Mouse (Mus musculus) gastrocnemius, postnatal 36 days (tissue): ENCODE data around the gene Irs3. TPM values are rescaled to one million over a fixed set of nuclear protein-coding genes. Genes with fewer than 3 reads are reported as not detected.

Source experiments
- DNase-seq, 2 experiments: peaks; one replicate each; pipeline ENCODE4 v3.0.0; 2022
- intact Hi-C: fragments of 180-260 bp; cut with DNase I; formaldehyde crosslinking; loops from one replicate; pipeline ENCODE4 v1.15.1; 2025
- long read RNA-seq, 2 experiments: library from polyadenylated mRNA; stranded (forward); transcript quantifications; one replicate each; pipeline ENCODE4 v2.0.0; 2021
- total RNA-seq, 2 experiments: library from RNA; stranded (reverse); gene quantifications; 2 replicates each; pipeline ENCODE4 v1.2.3; 2021

The Irs3 gene
- total RNA-seq = under 1 TPM; 0.47 to 0.48 TPM
- long read RNA-seq, experiment 1 = 0 reads
- long read RNA-seq, experiment 2, partial matches to known transcripts = 0 of 1 reads
- long read RNA-seq, experiment 2, other reads (novel, unspliced or antisense) = 1 of 1 reads

DNA sequence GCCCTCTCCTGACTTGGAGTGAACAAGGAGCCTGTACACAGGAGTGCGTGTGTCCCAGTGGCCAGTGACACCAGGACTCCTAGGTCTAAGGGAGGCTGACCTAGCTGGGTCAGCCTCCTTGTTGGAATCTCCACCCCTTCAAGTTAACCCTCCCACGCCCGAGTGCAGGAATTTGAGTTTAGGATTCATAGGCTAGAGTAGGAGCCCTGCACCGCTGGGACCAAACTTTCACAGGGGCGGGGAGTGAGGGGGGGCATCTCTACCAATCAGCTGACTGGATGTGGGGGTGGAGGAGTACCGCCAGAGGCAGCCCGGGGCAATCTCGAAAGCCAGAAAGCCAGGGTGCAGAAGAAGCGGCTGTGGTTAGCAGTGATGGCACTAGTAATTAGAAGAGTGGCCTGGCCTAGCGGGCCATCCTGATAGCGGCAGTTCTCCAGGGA lies at the start of gene Irs3:
Irs3 (minus strand) TSS at position 63 of the 440 bp plus-strand sequence.
- DNase-seq = peak in 1 of 2 experiments; percentile 34
- intact Hi-C loops = no loop called here

DNA sequence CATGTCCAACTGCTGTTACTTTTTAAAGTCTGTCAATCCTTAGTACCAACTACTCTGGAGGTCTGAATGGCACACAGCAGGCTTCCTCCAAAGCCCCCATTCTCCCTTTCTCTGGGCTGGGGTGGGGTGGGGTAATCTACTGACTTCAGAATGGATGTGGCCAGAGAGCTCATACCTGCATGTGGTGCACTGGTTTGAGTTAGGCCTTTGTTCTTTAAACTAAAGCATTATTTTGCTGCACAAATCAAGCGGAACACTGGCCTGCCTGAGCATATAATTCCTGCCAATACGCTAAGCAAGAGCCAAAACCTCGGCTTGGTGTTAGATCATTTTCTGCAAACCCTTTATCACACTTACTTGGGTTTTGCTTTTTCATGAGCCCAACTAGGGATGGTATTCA lies 49.3 kb upstream of the Irs3 start:
- intact Hi-C loops = no loop called here
- no peak for DNase-seq

DNA sequence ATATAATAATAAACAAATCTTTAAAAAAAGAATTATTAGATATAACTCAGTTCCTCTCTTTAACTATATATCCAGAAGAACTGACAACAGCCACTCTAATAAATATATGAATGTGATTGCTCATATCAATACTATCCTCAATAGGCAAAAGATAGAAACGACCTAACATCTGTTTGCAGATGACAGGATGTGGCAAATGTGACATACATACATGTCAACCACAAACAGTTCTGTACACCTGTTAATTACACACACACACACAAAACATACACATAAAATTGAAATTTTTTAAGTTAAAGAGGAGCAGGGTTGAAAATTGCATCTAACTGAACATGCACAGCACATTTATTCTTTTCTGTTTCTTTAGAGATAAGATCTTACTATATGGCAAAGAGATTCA lies 46.4 kb upstream of the Irs3 start:
- DNase-seq = no peak
- intact Hi-C loops = no loop called here

DNA sequence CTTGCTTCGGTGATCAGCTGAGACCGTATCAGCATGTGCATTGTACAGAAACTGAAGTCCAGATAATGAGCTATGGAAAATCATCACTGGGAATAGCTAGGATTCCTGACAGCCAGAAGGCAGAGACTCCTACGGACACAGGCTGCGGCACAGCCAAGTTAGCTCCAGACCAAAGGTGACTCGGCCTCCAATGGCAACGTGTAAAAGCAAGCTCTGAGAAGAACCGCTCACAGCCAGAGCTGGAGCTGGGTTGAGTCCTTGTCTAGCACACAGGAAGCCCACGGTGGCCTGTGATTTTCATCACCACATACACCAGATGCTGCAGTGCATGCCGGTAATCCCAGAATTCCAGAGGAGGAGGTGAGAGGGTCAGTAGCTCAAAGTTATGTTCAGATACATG lies 45.0 kb upstream of the Irs3 start:
- intact Hi-C loops = no loop called here

DNA sequence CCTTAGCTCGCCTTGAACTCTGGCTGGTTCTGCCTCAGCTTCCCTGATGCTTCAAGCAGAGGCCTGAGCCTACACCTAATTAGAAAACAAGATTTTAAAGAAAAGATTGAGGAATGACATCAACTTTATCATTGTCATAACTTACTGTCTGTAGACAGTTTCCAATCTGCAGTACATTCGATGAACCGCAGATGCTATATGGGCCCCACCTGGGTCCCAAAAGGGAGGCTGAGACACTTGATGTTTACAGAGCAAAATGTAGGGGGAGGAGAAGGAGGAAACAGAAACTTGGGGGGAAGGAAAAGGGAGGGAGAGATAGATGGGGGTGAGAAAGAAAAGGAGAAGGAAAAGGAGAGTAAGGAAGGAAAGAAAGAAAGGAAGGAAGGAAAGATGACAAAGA lies 44.5 kb upstream of the Irs3 start:
- intact Hi-C loops = no loop called here

More for the DNA sequence above, 45.0 kb upstream of the Irs3 start:
- no peak for DNase-seq

DNA sequence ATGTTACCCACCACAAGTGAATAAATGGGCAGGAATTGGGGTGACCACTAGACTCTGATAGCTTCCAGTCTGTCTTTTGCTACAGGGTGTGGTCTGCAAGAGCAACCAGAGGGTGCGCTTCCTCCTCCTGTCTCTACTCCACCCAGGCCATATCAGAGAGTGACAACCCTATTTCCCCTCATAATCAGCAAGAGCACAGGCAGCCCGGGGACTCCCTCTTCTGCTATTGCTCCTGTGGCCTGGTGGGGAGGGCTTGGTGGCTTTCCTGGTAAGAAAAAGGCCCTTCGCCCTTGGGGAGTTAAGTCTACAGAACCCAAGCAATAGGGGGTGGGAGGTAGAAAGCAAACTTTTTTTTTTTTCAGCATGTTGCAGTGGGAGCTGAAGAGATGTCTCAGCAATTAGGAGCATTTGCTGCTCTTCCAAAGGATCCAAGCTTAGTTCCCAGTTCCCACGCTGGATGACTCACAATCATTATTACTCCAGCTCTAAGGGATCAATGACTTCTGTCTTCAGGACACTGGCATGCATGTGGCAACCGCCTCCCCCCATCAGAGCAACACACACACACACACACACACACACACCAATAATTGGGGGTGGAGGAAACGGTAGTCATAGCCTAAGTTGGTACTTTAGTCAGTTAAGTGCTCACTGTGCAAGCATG lies 40.7 kb upstream of the Irs3 start:
- DNase-seq = no peak
- intact Hi-C loops = no loop called here

More for the DNA sequence above, 44.5 kb upstream of the Irs3 start:
- DNase-seq = no peak

DNA sequence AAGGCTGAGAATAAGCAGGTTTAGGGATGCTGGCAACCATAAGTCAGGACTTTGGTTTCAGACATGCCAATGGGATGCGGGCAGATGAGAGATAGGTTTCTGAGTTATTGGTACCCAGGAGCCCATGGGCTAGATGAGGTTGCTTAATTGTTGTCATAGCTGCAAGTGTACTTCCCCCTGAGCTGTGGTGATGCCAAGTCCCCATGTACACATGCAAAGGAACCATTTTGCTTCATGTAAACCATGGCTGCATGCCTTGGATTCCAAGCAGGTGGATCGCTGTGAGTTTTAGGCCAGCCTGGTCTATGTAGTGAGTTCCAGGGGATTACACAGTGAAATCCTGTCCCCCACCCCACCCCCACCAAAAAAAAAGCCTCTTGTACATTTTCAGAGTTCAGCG lies 40.1 kb upstream of the Irs3 start:
- intact Hi-C loops = no loop called here
- DNase-seq = no peak

DNA sequence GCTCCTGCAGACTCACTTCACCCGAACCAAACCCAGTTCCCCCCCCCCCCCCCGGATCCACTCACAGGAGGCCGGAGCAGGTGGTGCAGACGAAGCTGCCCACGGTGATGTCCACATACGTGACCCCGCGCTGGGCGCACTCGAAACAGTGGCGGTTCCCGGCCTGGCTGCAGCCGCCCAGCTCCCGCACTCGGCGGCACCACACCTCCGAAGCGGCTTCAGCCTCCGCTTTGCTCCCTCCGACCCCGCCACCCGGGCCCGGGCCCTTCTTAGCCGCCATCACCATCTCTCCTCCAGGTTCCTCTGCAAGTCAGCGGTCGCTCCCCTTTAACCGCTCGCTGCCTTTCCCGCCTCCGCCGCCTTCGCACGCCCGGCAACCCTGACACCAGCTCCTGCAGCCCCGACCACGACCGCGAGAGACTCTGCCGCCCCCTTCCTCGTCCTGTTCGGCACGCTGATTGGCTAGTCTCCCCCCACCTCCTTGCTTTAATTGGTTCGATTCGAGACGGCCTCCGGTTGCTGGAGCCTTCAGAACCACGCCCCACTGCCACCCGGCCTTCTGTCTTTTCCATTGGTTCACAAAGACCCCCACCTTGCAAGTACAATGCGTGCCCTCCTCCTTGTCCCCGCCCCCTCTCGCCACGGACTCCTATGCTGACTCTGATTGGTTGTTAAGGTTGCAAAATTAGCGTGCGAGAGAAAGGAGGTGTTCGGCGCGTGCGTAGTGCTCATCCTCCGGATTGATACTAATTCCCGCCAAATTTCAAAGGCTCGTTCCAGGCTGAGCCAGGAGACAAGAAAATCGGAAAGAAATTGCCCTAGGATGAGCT lies 39.0 kb upstream of the Irs3 start, which contains the start of gene Agfg2:
Agfg2 (minus strand) TSS at position 433 of the 830 bp plus-strand sequence.
- DNase-seq = peak; percentile 90 to 96
- intact Hi-C loops = no loop called here

DNA sequence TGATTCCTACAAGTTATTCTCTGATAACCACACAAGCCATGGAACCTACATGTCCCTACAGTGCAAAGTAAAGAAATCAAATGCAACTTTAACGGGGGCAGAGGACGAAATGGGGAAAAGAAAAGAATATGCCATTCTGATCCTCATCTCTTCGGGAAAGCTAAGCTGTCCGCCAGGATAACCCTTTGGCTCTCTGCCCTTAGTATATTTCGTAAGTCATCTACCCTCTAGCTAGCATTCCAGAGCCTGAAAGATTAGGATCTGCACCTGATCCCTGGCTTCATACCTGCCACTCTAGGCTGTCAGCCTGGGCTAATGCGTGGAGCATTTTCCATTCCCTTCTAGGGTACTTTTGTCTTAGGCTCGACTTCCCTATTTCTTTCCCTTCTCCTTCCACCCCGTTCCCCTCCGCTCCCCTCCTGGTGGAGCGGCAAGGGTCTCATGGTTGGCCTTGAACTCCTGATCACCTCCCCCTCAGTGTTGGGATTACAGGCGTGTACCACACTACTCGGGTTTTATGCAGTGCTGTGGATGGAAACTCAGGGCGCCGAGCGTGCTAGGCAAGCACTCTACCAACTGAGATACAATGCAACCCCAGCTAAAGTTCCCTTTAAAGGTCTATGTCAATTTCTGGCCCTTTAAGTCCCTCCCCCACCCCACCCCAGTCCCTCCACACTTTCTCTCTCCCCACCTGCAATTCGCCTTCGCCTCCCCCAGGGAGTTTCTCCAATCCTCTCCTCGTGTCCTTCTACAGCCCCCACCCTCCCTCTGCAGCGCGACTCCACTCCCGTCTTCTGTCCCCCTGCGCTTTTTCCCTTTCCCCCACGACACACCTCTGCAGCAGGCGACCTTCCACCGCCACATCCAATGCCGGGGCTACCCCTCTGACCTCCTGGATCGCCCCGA lies 38.1 kb upstream of the Irs3 start:
- no peak for DNase-seq
- intact Hi-C loops = no loop called here

DNA sequence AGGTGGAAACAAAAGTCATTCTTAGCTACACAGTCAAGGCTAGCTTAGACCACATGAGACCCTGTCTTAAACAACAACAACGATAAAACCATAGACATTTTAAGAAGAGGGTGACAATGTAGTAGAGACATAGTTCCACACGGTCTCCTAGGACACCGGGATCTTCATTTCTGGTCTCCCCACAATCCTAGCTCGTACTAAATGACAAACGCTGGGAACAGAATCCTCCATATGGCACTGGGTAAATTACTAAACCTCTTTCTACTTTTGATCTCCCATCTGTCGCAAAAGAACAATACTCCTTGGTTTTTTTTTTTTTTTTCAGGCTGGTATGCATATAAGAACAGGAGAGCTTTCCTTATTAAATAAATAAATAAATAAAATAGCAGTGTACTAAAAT lies 37.0 kb upstream of the Irs3 start:
- intact Hi-C loops = no loop called here

DNA sequence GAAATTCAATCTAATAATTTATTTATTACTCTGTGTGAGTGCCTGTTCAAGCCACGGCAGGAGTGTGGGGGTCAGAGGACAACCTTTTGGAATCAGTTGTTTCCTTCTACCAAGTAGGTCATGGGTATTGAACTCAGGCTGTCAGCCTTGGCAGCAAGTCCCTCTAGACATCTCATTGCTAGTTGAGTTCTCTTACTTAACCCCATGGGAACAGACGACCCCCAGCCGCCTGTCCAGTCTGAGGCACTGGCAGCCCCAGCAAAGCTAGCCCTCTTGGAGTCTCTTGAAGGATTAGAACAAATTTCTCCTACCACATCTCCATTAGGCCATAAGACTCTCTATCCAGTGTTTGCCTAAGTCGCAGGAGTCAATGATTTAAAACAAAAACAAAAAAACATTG lies 34.2 kb upstream of the Irs3 start:
- DNase-seq = no peak
- intact Hi-C loops = no loop called here

More for the DNA sequence above, 37.0 kb upstream of the Irs3 start:
- DNase-seq = no peak

DNA sequence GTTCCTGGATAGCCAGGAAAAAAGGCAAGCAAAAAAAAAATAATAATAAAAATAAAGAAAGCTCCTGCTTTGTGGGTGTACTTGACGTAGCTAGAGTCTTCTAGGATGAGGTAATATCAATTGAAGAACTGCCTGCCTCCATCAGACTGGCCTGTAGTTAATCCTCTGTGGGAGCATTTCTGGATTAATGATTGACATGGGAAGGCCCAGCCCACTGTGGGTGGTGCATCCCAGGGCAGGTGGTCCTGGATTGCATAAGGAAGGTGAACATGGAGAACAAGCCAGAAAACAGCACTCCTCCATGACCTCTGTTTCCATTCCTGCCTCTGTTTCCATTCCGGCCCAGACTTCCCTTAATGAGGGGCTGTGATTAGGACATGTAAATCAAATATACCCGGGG lies 33.2 kb upstream of the Irs3 start:
- DNase-seq = no peak
- intact Hi-C loops = no loop called here

DNA sequence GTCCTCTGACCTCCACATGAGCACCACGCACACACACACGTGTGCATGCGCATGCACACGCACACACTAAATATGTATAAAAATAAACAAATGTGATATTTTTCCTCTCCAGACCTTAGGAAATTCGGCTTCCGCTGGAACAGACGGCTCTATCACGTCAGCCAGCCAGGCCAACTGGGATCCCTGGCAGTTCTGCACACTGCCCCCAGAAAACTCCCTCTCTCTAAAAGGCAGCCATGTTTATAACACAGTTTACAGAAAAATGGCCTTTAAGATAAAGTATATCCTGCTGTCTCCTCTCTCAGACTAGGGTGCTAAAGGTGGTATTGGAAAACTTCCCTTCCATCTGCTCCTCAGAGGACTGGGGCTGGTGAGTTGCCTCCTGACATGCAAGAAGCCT lies 32.3 kb upstream of the Irs3 start:
- no peak for DNase-seq
- intact Hi-C loops = no loop called here

DNA sequence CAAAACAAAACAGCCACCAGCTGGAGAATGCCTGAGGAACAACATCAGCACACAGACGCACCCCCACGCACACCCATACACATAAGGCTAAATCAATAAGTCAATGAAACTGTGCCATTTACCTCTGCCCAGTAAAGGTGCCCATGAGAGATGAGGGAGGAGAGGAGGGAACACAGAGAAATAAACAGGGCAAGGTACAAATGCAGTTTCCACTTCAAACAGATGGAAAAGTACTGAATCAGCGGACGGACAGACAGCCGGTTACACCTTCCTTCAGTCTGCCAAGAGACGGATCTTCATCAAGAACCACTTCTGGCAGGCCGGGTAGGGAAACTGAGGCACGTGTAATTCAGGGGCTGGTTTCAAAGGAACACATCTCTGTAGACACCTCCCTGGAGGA lies 29.3 kb upstream of the Irs3 start:
- intact Hi-C loops = no loop called here
- no peak for DNase-seq

DNA sequence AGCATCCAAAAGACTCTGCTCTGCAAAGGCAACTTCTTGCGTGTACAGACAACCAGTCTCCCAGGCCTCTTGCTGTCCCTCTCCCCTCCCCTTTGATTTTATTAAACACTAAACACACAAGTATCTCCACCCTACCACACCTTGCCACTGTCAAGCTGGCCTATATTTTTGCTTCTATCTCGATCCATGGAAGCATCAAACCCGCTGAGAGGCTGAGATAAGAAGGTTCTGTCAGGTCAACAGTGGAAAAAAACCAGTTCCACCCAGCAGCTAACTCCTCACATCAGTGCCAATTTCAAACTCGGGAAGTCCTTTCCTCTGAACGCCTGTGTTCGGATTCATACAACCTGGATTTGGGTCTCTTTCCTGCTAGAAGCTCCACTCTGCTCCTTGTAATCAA lies 27.5 kb upstream of the Irs3 start:
- DNase-seq = no peak
- intact Hi-C loops = no loop called here

DNA sequence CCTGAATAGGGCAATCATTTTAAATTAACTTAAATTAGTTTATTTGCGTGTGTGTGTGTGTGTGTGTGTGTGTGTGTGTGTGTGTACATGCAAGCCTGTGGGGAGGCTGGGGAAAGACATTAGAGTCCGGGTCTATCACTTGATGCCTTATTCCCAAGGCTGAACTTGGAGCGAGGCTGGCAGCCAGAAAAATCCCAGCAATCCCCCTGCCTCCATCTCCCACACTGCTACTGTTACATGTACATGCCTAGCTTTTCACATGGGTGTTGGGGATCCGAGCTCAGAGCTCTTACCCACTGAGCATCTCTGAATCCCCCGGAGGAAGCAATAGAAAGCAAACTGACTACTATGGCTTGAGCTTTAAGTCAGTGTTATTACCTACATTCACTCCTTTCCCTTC lies 26.8 kb upstream of the Irs3 start:
- intact Hi-C loops = no loop called here

DNA sequence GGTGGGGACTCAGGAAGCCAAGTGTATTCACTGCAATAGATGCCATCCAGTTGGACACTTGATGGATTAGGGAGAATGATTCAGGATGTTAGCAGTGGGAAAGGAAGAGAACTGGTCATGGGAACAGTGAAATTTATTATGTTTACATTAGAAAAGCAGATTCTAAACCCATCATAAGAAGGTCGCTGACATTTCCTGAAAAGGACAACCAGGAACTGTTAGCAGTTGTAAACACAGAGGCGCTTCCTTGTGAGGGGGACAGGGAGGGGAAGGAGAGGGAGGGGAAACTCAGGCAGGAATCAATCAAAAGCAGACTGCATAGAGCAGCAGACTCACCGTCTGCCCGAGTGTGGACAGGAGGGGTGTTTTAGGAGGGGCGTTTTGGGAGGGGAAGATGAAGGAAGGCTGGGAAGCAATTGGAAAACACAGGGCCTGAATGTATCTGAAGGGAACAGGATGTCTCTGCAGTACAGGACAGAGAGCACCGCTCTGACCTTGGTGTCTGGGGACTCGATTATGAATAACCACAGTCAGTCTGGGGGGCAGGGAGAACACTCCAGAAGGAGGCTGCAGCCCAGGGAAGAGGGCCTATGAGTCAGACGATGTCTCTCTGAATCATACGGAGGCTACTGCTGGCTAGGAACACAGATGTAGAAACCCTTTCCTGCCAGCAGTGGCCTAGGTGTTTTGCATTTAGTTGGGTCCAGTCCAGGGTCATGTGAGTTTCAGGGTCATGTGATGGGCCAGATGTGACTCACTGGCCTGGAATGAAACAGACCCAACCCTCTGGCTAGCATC lies 26.1 kb upstream of the Irs3 start:
- intact Hi-C loops = no loop called here
- DNase-seq = peak; percentile 53 to 77

More for the DNA sequence above, 26.8 kb upstream of the Irs3 start:
- no peak for DNase-seq

DNA sequence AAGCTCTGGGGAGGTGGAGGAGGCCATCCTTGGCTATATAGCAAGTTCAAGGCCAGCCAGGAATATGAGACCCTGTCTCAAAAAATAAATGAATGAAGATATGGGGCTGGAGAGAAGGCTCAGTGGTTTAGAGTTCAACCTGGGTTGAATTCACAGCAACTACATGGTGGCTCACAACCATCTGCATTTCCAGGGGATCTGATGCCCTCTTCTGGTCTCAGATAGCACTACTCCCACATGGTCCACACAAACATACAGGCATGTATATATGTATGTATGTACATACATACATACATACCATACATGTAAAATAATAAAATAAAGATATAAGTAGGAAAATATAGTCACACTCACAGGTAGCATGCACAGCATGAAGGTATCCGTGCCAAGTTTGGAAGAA lies 24.7 kb upstream of the Irs3 start:
- no peak for DNase-seq
- intact Hi-C loops = no loop called here

DNA sequence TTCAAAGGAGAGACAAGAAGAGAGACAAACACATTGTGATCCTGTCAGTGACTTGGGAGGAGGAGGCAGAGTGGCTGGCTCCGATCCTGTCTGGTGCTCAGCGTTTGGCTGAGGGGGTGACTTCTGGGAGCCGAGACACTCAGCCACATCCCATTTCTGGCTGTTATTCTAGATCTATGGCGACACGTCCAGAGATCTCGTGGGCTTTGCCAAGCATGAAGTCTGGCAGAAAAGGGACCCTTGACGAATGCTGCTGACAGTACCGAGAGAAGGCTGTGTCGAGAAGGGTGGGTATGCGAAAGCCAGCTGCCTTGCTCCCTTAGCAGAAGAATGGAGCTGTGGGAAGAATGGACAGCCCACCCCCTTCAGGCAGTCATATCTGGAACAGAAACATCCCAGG lies 23.5 kb upstream of the Irs3 start:
- intact Hi-C loops = no loop called here
- DNase-seq = peak in 1 of 2 experiments; percentile 53

DNA sequence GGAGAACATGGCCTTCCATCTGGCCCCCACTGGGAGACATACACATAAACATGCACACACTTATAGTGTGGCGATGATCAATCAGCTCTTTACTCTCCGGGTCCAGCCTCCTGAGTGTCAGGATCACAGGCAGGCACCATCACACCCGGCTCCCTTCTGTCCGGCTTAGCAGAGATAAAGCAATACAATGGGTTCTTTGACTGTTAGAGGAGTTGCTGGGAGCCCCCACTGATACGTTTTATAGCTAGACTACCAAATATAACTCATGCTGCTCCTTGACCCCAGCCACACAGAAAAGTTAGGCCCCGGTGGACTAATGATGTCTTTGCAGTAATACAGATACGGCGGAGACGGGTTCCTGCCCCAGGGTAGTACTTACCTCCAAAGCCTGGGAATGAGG lies 17.5 kb upstream of the Irs3 start:
- intact Hi-C loops = no loop called here

More for the DNA sequence above, 17.5 kb upstream of the Irs3 start:
- DNase-seq = no peak
